ENCODE assay signal across 8 mouse cellular contexts in genomic region chr9:95688064-95688463, GRCm38 (mm10). TPM values are rescaled to one million over a fixed set of nuclear protein-coding genes. Genes with fewer than 3 reads are reported as not detected.
DNase-seq lines count a peak whose midpoint lies in the region; ATAC-seq and TF ChIP-seq lines count a peak whose summit lies in the region.
"Had no signal": no experiment of that assay in that cellular context is flagged by ENCODE, and none has a peak within 500 bp of the region (broad histone marks: within the 10 kb centered on the region; RNA-seq: fewer than 3 reads in every experiment).

No protein-coding gene starts in this region.

- H3K9ac ChIP-seq in ES-Bruce4 (ENCODE audit: low read depth, poor library complexity, severe bottlenecking): no peak overlapping the region
- H3K9ac ChIP-seq in forebrain, embryonic 15.5 days (replicated peaks): no peak overlapping the region

- no peak for DNase-seq in layer of hippocampus, adult 2 months (ENCODE audit: low spot score in 2 of 2)
- no peak for DNase-seq in layer of hippocampus, adult 8-10 months (ENCODE audit: low spot score in 2 of 2)
- peak; percentile 35 for DNase-seq in adrenal gland, adult 2 months
- peak; percentile 17 for DNase-seq in gastrocnemius, postnatal 14 days
- DNase-seq in retina, embryonic 14.5 days (ENCODE audit: low spot score): peak; percentile 48

- no peak overlapping the region for H3K27ac ChIP-seq in layer of hippocampus, adult 2 months
- no peak overlapping the region for H3K27ac ChIP-seq in ES-Bruce4 (ENCODE audit: insufficient read depth, low read length)
- H3K27ac ChIP-seq in forebrain, embryonic 15.5 days (replicated peaks): no peak overlapping the region

- H3K4me3 ChIP-seq in layer of hippocampus, adult 2 months: no peak overlapping the region
- no peak overlapping the region for H3K4me3 ChIP-seq in ES-Bruce4 (ENCODE audit: low read depth, low read length)
- H3K4me3 ChIP-seq in forebrain, embryonic 15.5 days: no peak overlapping the region
- H3K4me3 ChIP-seq: erythroblast, embryonic 14.5 days had no signal

- peak; percentile 81 for TF ChIP-seq CTCF in layer of hippocampus, adult 2 months (conservative IDR thresholded peaks at IDR 0.05)
- TF ChIP-seq CTCF in ES-Bruce4 (IDR thresholded peaks at IDR 0.05; ENCODE audit: low read depth, low read length): peak; percentile 69

- no peak for TF ChIP-seq EP300 in ES-Bruce4 (IDR thresholded peaks at IDR 0.05; ENCODE audit: insufficient read depth, low read depth, low read length)

- H3K4me2 ChIP-seq in forebrain, embryonic 15.5 days (replicated peaks): no peak overlapping the region

- intact Hi-C loops in gastrocnemius, postnatal 14 days (cut with DNase I; ENCODE audit: low total_unique reads): no loop called here

- no peaks in the 10 kb centered on the region for H3K36me3 ChIP-seq in ES-Bruce4 (ENCODE audit: control insufficient read depth, insufficient read depth, low read length, poor library complexity, severe bottlenecking)
- no peaks in the 10 kb centered on the region for H3K36me3 ChIP-seq in forebrain, embryonic 15.5 days

- no peaks in the 10 kb centered on the region for H3K9me3 ChIP-seq in ES-Bruce4 (replicated peaks; ENCODE audit: control insufficient read depth, insufficient read depth, low read length, poor library complexity, severe bottlenecking)
- no peaks in the 10 kb centered on the region for H3K9me3 ChIP-seq in forebrain, embryonic 15.5 days

- no peaks in the 10 kb centered on the region for H3K4me1 ChIP-seq in ES-Bruce4 (ENCODE audit: control insufficient read depth, insufficient read depth, low read length)
- no peaks in the 10 kb centered on the region for H3K4me1 ChIP-seq in forebrain, embryonic 15.5 days

- no peak for TF ChIP-seq POLR2A in ES-Bruce4 (IDR thresholded peaks at IDR 0.05; ENCODE audit: insufficient read depth, low read length)

- no peaks in the 10 kb centered on the region for H3K27me3 ChIP-seq in ES-Bruce4 (ENCODE audit: control insufficient read depth, insufficient read depth, low read length, poor library complexity, severe bottlenecking)
- H3K27me3 ChIP-seq in forebrain, embryonic 15.5 days: no peaks in the 10 kb centered on the region

- no peak for ATAC-seq in forebrain, embryonic 15.5 days (replicated peaks)

- WGBS in forebrain, embryonic 15.5 days: 62% methylated on average over 3 of the region's 3 CpGs

RNA-seq across cellular contexts. Expression of gene Pcolce2, which starts 50.7 kb away (rescaled TPM):
- total RNA-seq in layer of hippocampus, adult 2 months (2021): 1 to 10 TPM; 2.9 to 3.0 TPM
- total RNA-seq in layer of hippocampus, adult 8-10 months (2022): 1 to 10 TPM; 2.6 to 4.7 (median 2.9) TPM
- polyA plus RNA-seq in ES-Bruce4 (2011; ENCODE audit: insufficient read depth, insufficient read length, low read depth, missing spikeins): 8.9 and 9.8 TPM in 2 replicates
- 1 to 10 TPM; 5.6 to 8.0 TPM for total RNA-seq in adrenal gland, adult 2 months (2021)
- polyA plus RNA-seq in adrenal gland, adult 2 months (2012; rRNA removed): 0.18 and 0.34 TPM in 2 replicates
- 1 to 10 TPM; 7.4 to 9.9 TPM for total RNA-seq in gastrocnemius, postnatal 14 days (2021)
- 2.0 and 2.4 TPM in 2 replicates for polyA plus RNA-seq in forebrain, embryonic 15.5 days (2015; fragmentation: Nextera tagmentation; extraction: Ambion mirVana)
- polyA plus RNA-seq: erythroblast, embryonic 14.5 days had no signal

Comparison
In these comparisons a context has a peak if more than half of its experiments do, and no peak if none do; other contexts are left out.
1. DNase-seq: peak in adrenal gland, adult 2 months (single experiment), gastrocnemius, postnatal 14 days (single experiment) and retina, embryonic 14.5 days (single experiment); none in layer of hippocampus, adult 2 months (0 of 2) and layer of hippocampus, adult 8-10 months (0 of 2).